Mouse (Mus musculus) CH12F3 (cell line): ENCODE data around the gene Rab4b.

Experiments
- in situ Hi-C: fragments of 300-500 bp; cut with MboI; formaldehyde crosslinking; loops from 2 replicates; pipeline ENCODE4 v1.14.3; 2020; ENCODE audit warnings: low sequenced_read_pairs

Rab4b gene

GRCm38 (mm10) chr7:27178324-27179216 is at the start of gene Rab4b:
TSS of gene Rab4b (minus strand) at chr7:27178896.
- in situ Hi-C loops, result no loop called here

- in situ Hi-C loops, result no loop called here
Measured at GRCm38 (mm10) chr7:27228281-27228821, 49.7 kb upstream of the Rab4b start, which contains the start of gene Itpkc. TSS of gene Itpkc (minus strand) at chr7:27228661.

- in situ Hi-C loops, result no loop called here
Measured at GRCm38 (mm10) chr7:27227676-27228075, 49.0 kb upstream of the Rab4b start.

GRCm38 (mm10) chr7:27227276-27227675 is 48.6 kb upstream of the Rab4b start:
- in situ Hi-C loops, result no loop called here

- in situ Hi-C loops, result no loop called here
Measured at GRCm38 (mm10) chr7:27224877-27225575, 46.3 kb upstream of the Rab4b start.

- in situ Hi-C loops, result no loop called here
Measured at GRCm38 (mm10) chr7:27222538-27222937, 43.8 kb upstream of the Rab4b start.

GRCm38 (mm10) chr7:27221939-27222338 is 43.2 kb upstream of the Rab4b start:
- in situ Hi-C loops, result no loop called here

GRCm38 (mm10) chr7:27219937-27220336 is 41.2 kb upstream of the Rab4b start:
- in situ Hi-C loops, result no loop called here

GRCm38 (mm10) chr7:27218586-27218985 is 39.9 kb upstream of the Rab4b start:
- in situ Hi-C loops, result no loop called here

GRCm38 (mm10) chr7:27212626-27213025 is 33.9 kb upstream of the Rab4b start:
- in situ Hi-C loops, result no loop called here

GRCm38 (mm10) chr7:27203730-27204449 is 25.2 kb upstream of the Rab4b start:
- in situ Hi-C loops, result no loop called here

- in situ Hi-C loops, result no loop called here
Measured at GRCm38 (mm10) chr7:27198779-27199178, 20.1 kb upstream of the Rab4b start.

- in situ Hi-C loops, result no loop called here
Measured at GRCm38 (mm10) chr7:27198355-27198754, 19.7 kb upstream of the Rab4b start.

- in situ Hi-C loops, result no loop called here
Measured at GRCm38 (mm10) chr7:27197634-27198033, 18.9 kb upstream of the Rab4b start.

GRCm38 (mm10) chr7:27197136-27197535 is 18.4 kb upstream of the Rab4b start:
- in situ Hi-C loops, result no loop called here

- in situ Hi-C loops, result no loop called here
Measured at GRCm38 (mm10) chr7:27195681-27196611, 17.2 kb upstream of the Rab4b start, which contains the start of the genes BC024978 and Snrpa. TSS of gene BC024978 (plus strand) at chr7:27195781. TSS of gene Snrpa (minus strand) at chr7:27196271.

- in situ Hi-C loops, result no loop called here
Measured at GRCm38 (mm10) chr7:27193731-27194130, 15.0 kb upstream of the Rab4b start.

GRCm38 (mm10) chr7:27192434-27192833 is 13.7 kb upstream of the Rab4b start:
- in situ Hi-C loops, result no loop called here

GRCm38 (mm10) chr7:27189271-27189931 is 10.7 kb upstream of the Rab4b start:
- in situ Hi-C loops, result no loop called here
